Mouse (Mus musculus): ENCODE results near the gene Gm28043. TPM values are rescaled to one million over a fixed set of nuclear protein-coding genes. Genes with fewer than 3 reads are reported as not detected.
"Not testable (repeated sequence)": the region's sequence is repeated elsewhere in the genome, so short reads cannot be mapped to it uniquely, and the experiment has no call there.

Gm28043 gene
- polyA plus RNA-seq, 1 experiment from 2014 or later, result 2.6 TPM

GRCm38 (mm10) chr17:29702938-29703710, 88.4 kb downstream of the Gm28043 start:
- Histone ChIP-seq H3K27me3 (replicated peaks) (no peaks in the 10 kb centered on the region), H3K4me3 (replicated peaks) (no peak overlapping the region), H3K4me2 (no peak overlapping the region), H3K36me3 (peaks cover 53% of the 10 kb centered on the region), H3K27ac (no peak overlapping the region), H3K9ac (no peak overlapping the region), H3K4me1 (no peaks in the 10 kb centered on the region), H3K9me3 (no peaks in the 10 kb centered on the region)
- WGBS, result 86% methylated on average over 4 of the region's 4 CpGs
- ATAC-seq (ENCODE audit: insufficient read depth, low FRiP score, low read depth), result no peak

- Histone ChIP-seq H3K9ac (no peak overlapping the region), H3K27ac (no peak overlapping the region), H3K4me2 (no peak overlapping the region), H3K36me3 (peaks cover 38% of the 10 kb centered on the region), H3K4me1 (no peaks in the 10 kb centered on the region), H3K4me3 (replicated peaks) (no peak overlapping the region), H3K27me3 (replicated peaks) (no peaks in the 10 kb centered on the region), H3K9me3 (no peaks in the 10 kb centered on the region)
- ATAC-seq (ENCODE audit: insufficient read depth, low FRiP score, low read depth), result 0 out of 2 replicates have a peak, but pooled peaks have one; percentile 52
- WGBS, result 38% methylated on average over 3 of the region's 3 CpGs
Observed at GRCm38 (mm10) chr17:29704781-29705180, 90.1 kb downstream of the Gm28043 start.

GRCm38 (mm10) chr17:29705881-29706280, 91.2 kb downstream of the Gm28043 start:
- Histone ChIP-seq H3K36me3 (peaks cover 27% of the 10 kb centered on the region), H3K27me3 (replicated peaks) (no peaks in the 10 kb centered on the region), H3K4me1 (peaks cover 9% of the 10 kb centered on the region), H3K4me3 (replicated peaks) (no peak overlapping the region), H3K9me3 (no peaks in the 10 kb centered on the region), H3K27ac (no peak overlapping the region), H3K9ac (no peak overlapping the region), H3K4me2 (no peak overlapping the region)
- 68% methylated on average over 5 of the region's 5 CpGs for WGBS
- no peak for ATAC-seq (ENCODE audit: insufficient read depth, low FRiP score, low read depth)

- no peak for ATAC-seq (ENCODE audit: insufficient read depth, low FRiP score, low read depth)
- Histone ChIP-seq H3K9me3 (no peaks in the 10 kb centered on the region), H3K4me3 (replicated peaks) (no peak overlapping the region), H3K27me3 (replicated peaks) (no peaks in the 10 kb centered on the region), H3K27ac (no peak overlapping the region), H3K4me2 (no peak overlapping the region), H3K36me3 (peaks cover 21% of the 10 kb centered on the region), H3K9ac (no peak overlapping the region), H3K4me1 (peaks cover 21% of the 10 kb centered on the region)
- 69% methylated on average over 5 of the region's 5 CpGs for WGBS
Observed at GRCm38 (mm10) chr17:29706981-29707545, 92.4 kb downstream of the Gm28043 start.

GRCm38 (mm10) chr17:29708783-29709182, 94.1 kb downstream of the Gm28043 start:
- ATAC-seq (ENCODE audit: insufficient read depth, low FRiP score, low read depth), result no peak
- no peaks in the 10 kb centered on the region for H3K9me3 ChIP-seq
- no peak overlapping the region for H3K4me2 ChIP-seq
- no peak overlapping the region for H3K9ac ChIP-seq
- peaks cover 27% of the 10 kb centered on the region for H3K4me1 ChIP-seq
- H3K27ac ChIP-seq, result no peak overlapping the region
- H3K27me3 ChIP-seq (replicated peaks), result no peaks in the 10 kb centered on the region
- H3K36me3 ChIP-seq, result peaks cover 6% of the 10 kb centered on the region; the same call in 1 of the 2 replicates
- WGBS, result 68% methylated on average over 5 of the region's 5 CpGs
- H3K4me3 ChIP-seq (replicated peaks), result no peak overlapping the region

GRCm38 (mm10) chr17:29710562-29711044, 95.9 kb downstream of the Gm28043 start:
- Histone ChIP-seq H3K9me3 (no peaks in the 10 kb centered on the region), H3K36me3 (no peaks in the 10 kb centered on the region), H3K4me2 (no peak overlapping the region), H3K27ac (no peak overlapping the region), H3K27me3 (replicated peaks) (no peaks in the 10 kb centered on the region), H3K4me1 (peaks cover 27% of the 10 kb centered on the region), H3K4me3 (replicated peaks) (no peak overlapping the region), H3K9ac (no peak overlapping the region)
- WGBS, result 64% methylated on average over 11 of the region's 11 CpGs
- no peak for ATAC-seq (ENCODE audit: insufficient read depth, low FRiP score, low read depth)

- Histone ChIP-seq H3K27ac (peak overlapping the region; percentile 12; the same call in 1 of the 2 replicates), H3K9ac (no peak overlapping the region), H3K4me2 (no peak overlapping the region), H3K9me3 (no peaks in the 10 kb centered on the region), H3K4me1 (peaks cover 31% of the 10 kb centered on the region), H3K4me3 (replicated peaks) (no peak overlapping the region), H3K27me3 (replicated peaks) (no peaks in the 10 kb centered on the region), H3K36me3 (no peaks in the 10 kb centered on the region)
- 54% methylated on average over 19 of the region's 19 CpGs for WGBS
- ATAC-seq (ENCODE audit: insufficient read depth, low FRiP score, low read depth), result no peak; the same call in 1 of the 2 replicates
Observed at GRCm38 (mm10) chr17:29711076-29711744, 96.5 kb downstream of the Gm28043 start.

GRCm38 (mm10) chr17:29711745-29712431, 97.2 kb downstream of the Gm28043 start:
- H3K4me1 ChIP-seq, result peaks cover 35% of the 10 kb centered on the region
- peak overlapping the region; percentile 12; the same call in 1 of the 2 replicates for H3K27ac ChIP-seq
- H3K4me3 ChIP-seq (replicated peaks), result no peak overlapping the region
- H3K9me3 ChIP-seq, result no peaks in the 10 kb centered on the region
- H3K4me2 ChIP-seq, result no peak overlapping the region
- no peak overlapping the region for H3K9ac ChIP-seq
- no peaks in the 10 kb centered on the region for H3K36me3 ChIP-seq
- ATAC-seq (ENCODE audit: insufficient read depth, low FRiP score, low read depth), result no peak
- no peaks in the 10 kb centered on the region for H3K27me3 ChIP-seq (replicated peaks)
- WGBS, result 52% methylated on average over 8 of the region's 8 CpGs

- H3K4me2 ChIP-seq, result no peak overlapping the region
- WGBS, result 64% methylated on average over 7 of the region's 7 CpGs
- H3K27ac ChIP-seq, result no peak overlapping the region
- H3K36me3 ChIP-seq, result no peaks in the 10 kb centered on the region
- H3K4me1 ChIP-seq, result peaks cover 35% of the 10 kb centered on the region
- no peak overlapping the region for H3K4me3 ChIP-seq (replicated peaks)
- no peak for ATAC-seq (ENCODE audit: insufficient read depth, low FRiP score, low read depth)
- no peak overlapping the region for H3K9ac ChIP-seq
- no peaks in the 10 kb centered on the region for H3K27me3 ChIP-seq (replicated peaks)
- H3K9me3 ChIP-seq, result no peaks in the 10 kb centered on the region
Observed at GRCm38 (mm10) chr17:29712565-29712964, 97.9 kb downstream of the Gm28043 start.

GRCm38 (mm10) chr17:29713734-29714133, 99.1 kb downstream of the Gm28043 start:
- not testable (repeated sequence) for H3K27ac ChIP-seq; H3K9ac ChIP-seq; H3K4me3 ChIP-seq (replicated peaks); H3K4me2 ChIP-seq; H3K9me3 ChIP-seq; H3K36me3 ChIP-seq; ATAC-seq (ENCODE audit: insufficient read depth, low FRiP score, low read depth); H3K27me3 ChIP-seq (replicated peaks)
- H3K4me1 ChIP-seq, result peaks cover 35% of the 10 kb centered on the region
- WGBS, result 96% methylated on average over 4 of the region's 4 CpGs

GRCm38 (mm10) chr17:29716732-29717445, 102.2 kb downstream of the Gm28043 start, which contains the start of gene Ccdc167:
TSS of gene Ccdc167 (minus strand) at chr17:29717044.
- H3K4me1 ChIP-seq, result peaks cover 16% of the 10 kb centered on the region
- H3K9ac ChIP-seq, result peak within 1 kb of the TSS; percentile 54
- peak within 1 kb of the TSS; percentile 89 for H3K4me2 ChIP-seq
- WGBS, result 4% methylated on average over 41 of the region's 41 CpGs
- no peaks in the 10 kb centered on the region for H3K27me3 ChIP-seq (replicated peaks)
- no peaks in the 10 kb centered on the region for H3K36me3 ChIP-seq
- no peak within 1 kb of the TSS for H3K27ac ChIP-seq
- H3K9me3 ChIP-seq, result no peaks in the 10 kb centered on the region
- ATAC-seq (ENCODE audit: insufficient read depth, low FRiP score, low read depth), result peak; percentile 97
- H3K4me3 ChIP-seq (replicated peaks), result peak within 1 kb of the TSS; percentile 67

Measured in stomach, embryonic 15.5 days (tissue).